Mouse (Mus musculus): Measurements from ENCODE around the gene Fyttd1. TPM values are rescaled to one million over a fixed set of nuclear protein-coding genes. Genes with fewer than 3 reads are reported as not detected.
"Not testable (repeated sequence)": the region's sequence is repeated elsewhere in the genome, so short reads cannot be mapped to it uniquely, and the experiment has no call there.

Gene Fyttd1
- polyA plus RNA-seq, 1 experiment from 2014 or later: 108 TPM

DNA sequence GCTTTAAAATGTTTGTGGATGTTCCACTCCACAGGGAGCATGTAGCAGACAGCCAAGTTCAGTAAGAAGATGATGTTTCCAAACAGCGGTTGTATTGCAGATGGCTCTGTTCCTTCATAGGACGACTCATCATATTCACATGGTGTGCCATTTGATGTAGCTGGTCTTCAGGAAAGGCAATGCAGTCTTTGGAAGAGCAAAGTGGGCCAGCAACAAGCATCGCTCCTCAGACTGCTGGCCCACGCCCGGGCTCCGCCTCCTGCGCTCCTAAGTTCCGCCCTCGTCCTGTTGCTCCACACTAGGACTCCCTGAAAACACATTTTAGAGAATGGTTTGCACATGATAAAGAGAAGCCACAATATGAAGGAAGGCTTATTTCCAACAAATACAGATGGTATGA lies 49.3 kb downstream of the Fyttd1 start:
- H3K4me3 ChIP-seq; H3K27me3 ChIP-seq; H3K9me3 ChIP-seq; H3K4me1 ChIP-seq; H3K9ac ChIP-seq; H3K27ac ChIP-seq; ATAC-seq (ENCODE audit: insufficient number of reproducible peaks, insufficient read depth, low FRiP score, low TSS enrichment, low read depth); H3K4me2 ChIP-seq: not testable (repeated sequence)
- 90% methylated on average over 9 of the region's 9 CpGs for WGBS
- H3K36me3 ChIP-seq: peaks cover 29% of the 10 kb centered on the region

DNA sequence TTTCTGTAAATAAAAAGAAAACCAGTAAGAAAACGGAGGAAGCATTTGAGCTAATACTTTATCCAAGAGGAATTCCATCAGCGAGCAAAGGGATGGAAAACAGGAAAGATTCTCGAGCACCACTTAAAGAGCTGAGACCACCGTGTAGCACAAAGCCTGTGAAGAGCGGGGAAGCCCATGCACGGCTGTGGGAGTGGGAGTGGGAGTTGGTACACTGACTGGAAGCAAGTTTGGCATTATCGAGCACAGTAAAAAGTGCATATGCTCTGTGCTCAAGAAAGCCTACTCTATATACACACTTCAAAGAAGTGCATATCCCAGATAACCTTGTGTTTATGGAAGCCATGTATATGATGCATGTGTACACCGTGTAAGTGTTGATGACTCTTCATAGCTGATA lies 49.7 kb downstream of the Fyttd1 start:
- no peak for ATAC-seq (ENCODE audit: insufficient number of reproducible peaks, insufficient read depth, low FRiP score, low TSS enrichment, low read depth)
- Histone ChIP-seq H3K9ac (no peak overlapping the region), H3K27me3 (no peaks in the 10 kb centered on the region), H3K4me2 (no peak overlapping the region), H3K9me3 (no peaks in the 10 kb centered on the region), H3K27ac (no peak overlapping the region), H3K4me3 (no peak overlapping the region), H3K36me3 (peaks cover 25% of the 10 kb centered on the region), H3K4me1 (no peaks in the 10 kb centered on the region)
- WGBS: 89% methylated on average over 8 of the region's 8 CpGs

DNA sequence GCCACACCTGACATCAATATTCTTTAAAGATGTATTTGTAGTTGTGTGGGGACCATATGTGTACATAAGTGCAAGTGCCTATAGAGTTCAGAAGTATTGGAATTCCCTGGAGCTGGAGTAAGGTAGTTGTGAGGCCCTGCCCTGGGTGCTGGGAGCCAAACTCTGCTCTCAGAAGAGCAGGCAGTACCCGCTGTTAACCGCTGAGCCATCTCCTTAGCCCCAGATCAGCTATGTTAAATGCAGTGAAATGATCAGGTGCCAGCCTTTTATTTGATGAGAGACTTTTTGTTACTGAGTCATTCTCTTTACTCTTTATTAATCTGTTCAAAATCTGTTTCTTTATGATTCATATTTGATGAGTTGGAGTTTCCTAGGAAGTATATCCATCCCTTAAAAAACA lies 52.6 kb downstream of the Fyttd1 start:
- Histone ChIP-seq H3K4me3 (no peak overlapping the region), H3K27ac (no peak overlapping the region), H3K36me3 (peaks cover 8% of the 10 kb centered on the region), H3K9me3 (no peaks in the 10 kb centered on the region), H3K4me2 (no peak overlapping the region), H3K27me3 (no peaks in the 10 kb centered on the region), H3K4me1 (0 out of 2 replicates have a peak, but pooled peaks cover 4% of the 10 kb centered on the region), H3K9ac (no peak overlapping the region)
- WGBS: 27% methylated on average over 2 of the region's 2 CpGs
- ATAC-seq (ENCODE audit: insufficient number of reproducible peaks, insufficient read depth, low FRiP score, low TSS enrichment, low read depth): no peak

DNA sequence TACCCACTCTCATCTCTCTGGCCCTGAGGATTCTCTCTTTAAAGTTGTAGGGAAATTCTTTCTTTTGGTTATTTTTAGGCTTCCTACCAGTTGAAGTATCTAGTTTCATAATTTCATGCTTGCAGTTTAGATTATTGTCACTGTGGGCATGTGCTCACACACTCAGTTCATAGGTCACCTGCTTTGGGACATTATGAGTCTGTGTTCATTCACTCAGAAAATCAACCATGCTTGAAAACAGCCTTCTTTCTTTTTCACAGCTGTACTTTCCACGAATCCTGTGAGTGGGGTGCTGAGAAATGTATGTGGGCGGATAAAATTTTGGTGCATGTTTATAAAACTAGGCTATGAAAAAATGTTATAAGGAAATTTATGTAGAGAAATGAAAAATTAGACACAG lies 57.2 kb downstream of the Fyttd1 start:
- WGBS: 44% methylated on average over 2 of the region's 2 CpGs
- no peak for ATAC-seq (ENCODE audit: insufficient number of reproducible peaks, insufficient read depth, low FRiP score, low TSS enrichment, low read depth)
- Histone ChIP-seq H3K36me3 (no peaks in the 10 kb centered on the region), H3K9me3 (no peaks in the 10 kb centered on the region), H3K27me3 (no peaks in the 10 kb centered on the region), H3K27ac (no peak overlapping the region), H3K9ac (no peak overlapping the region), H3K4me3 (no peak overlapping the region), H3K4me1 (peaks cover 16% of the 10 kb centered on the region), H3K4me2 (no peak overlapping the region)

DNA sequence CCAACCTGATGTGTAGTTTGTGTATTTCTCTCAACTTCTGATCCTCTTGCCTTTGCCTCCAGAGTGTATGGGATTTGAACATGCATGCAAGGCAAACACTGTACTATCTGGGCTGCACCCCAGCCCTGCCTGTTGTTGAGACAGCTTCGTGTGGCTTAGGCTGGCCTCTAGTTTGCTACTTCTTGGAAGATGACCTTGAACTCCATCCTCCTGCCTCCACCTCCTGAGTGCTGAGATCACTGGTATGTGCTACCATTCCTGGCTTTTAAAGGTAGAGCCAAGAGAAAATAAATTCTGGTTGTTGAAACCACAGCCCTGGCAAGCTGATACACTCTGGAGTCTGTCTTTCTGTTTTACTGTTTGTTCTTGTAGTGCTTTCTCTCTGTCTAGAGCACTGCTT lies 57.8 kb downstream of the Fyttd1 start:
- Histone ChIP-seq H3K4me3 (no peak overlapping the region), H3K36me3 (no peaks in the 10 kb centered on the region), H3K4me2 (no peak overlapping the region), H3K27ac (peak overlapping the region; percentile 11; the same call in 1 of the 2 replicates), H3K9ac (no peak overlapping the region), H3K4me1 (peaks cover 16% of the 10 kb centered on the region), H3K27me3 (no peaks in the 10 kb centered on the region), H3K9me3 (no peaks in the 10 kb centered on the region)
- ATAC-seq (ENCODE audit: insufficient number of reproducible peaks, insufficient read depth, low FRiP score, low TSS enrichment, low read depth): no peak
- WGBS: 78% methylated on average over 1 of the region's 1 CpGs

DNA sequence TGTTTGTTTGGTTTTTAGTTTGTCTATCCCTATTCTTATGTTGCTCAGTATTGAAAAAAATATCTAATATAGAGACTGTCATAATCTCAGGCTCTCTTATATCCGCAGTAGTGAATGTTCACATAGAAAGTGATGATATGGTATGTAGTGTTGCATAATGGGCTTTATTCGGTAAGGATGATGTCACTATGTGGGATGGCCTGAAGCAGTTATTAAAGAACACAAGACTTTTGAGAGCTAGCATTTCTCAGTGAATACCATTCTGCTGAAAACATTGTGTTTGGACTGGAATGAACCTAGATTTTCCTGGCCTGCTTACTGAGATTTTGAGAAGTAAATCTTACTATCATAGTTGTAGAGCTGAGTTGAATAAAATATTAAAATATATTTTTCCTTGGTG lies 60.1 kb downstream of the Fyttd1 start:
- ATAC-seq (ENCODE audit: insufficient number of reproducible peaks, insufficient read depth, low FRiP score, low TSS enrichment, low read depth): no peak
- Histone ChIP-seq H3K27me3 (no peaks in the 10 kb centered on the region), H3K9me3 (no peaks in the 10 kb centered on the region), H3K4me3 (no peak overlapping the region), H3K36me3 (no peaks in the 10 kb centered on the region), H3K27ac (no peak overlapping the region), H3K9ac (no peak overlapping the region), H3K4me2 (no peak overlapping the region), H3K4me1 (peaks cover 16% of the 10 kb centered on the region)
- 64% methylated on average over 2 of the region's 2 CpGs for WGBS

DNA sequence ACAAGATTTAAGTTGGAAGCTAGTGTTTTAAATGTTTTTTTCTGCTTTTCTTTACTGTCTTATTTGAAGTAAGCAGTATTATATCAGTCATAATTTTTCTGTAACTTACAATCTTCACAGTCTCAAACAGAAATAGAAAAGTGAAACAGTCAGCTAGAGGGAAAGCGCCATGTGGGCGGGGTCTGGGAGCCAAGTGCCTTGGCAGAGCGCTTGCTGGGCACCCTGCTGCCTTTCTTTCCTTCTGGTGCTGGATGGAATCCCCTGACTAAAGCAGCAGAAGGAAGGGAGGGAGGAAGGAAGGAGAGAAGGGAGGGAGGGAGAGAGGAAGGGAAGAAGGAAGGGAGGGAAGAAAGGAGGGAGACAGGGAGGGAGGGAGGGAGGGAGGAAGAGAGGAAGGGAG lies 62.0 kb downstream of the Fyttd1 start:
- not testable (repeated sequence) for H3K36me3 ChIP-seq; ATAC-seq (ENCODE audit: insufficient number of reproducible peaks, insufficient read depth, low FRiP score, low TSS enrichment, low read depth); H3K9ac ChIP-seq; H3K27ac ChIP-seq; H3K4me2 ChIP-seq; H3K9me3 ChIP-seq; H3K27me3 ChIP-seq; H3K4me3 ChIP-seq
- WGBS: 37% methylated on average over 3 of the region's 3 CpGs
- H3K4me1 ChIP-seq: peaks cover 15% of the 10 kb centered on the region

DNA sequence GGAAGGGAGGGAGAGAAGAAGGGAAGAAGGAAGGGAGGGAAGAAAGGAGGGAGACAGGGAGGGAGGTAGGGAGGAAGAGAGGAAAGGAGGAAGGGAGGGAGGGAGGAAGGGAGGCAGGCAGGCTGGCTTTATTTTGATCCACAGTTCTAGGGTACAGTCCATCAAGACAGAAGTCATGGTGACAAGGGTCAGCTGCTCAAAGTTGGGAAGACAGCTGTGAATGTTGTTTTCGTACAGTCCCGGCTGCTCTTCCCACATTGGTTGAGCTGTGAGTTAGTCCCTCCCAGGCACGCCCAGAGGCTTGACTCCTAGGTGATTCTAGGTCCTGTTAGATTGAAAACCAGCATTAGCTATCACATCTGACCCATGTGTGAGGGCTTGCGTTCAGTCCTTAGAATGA lies 62.4 kb downstream of the Fyttd1 start:
- WGBS: 89% methylated on average over 4 of the region's 4 CpGs

DNA sequence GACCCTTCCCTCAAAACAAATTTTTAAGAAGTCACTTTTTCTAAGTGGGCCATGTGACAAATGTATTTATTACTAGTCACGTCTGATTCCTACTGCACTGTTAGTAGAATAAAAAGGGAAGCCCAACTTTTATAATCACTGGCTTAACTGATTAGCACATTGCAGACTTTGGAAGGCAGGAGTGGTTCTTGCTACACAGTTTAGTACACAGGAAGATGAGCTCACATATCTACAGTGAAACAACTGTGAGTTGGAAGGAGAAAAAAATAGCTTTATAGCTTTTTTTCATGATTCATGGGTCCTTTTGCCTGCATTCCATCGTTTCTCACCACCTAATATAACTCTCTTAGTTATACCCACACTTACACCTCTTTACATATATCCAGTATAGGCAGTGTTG lies 63.9 kb downstream of the Fyttd1 start:
- 88% methylated on average over 2 of the region's 2 CpGs for WGBS
- not testable (repeated sequence) for H3K9me3 ChIP-seq; ATAC-seq (ENCODE audit: insufficient number of reproducible peaks, insufficient read depth, low FRiP score, low TSS enrichment, low read depth); H3K9ac ChIP-seq; H3K36me3 ChIP-seq; H3K4me1 ChIP-seq; H3K4me2 ChIP-seq; H3K4me3 ChIP-seq; H3K27ac ChIP-seq; H3K27me3 ChIP-seq

More for the DNA sequence above, 62.4 kb downstream of the Fyttd1 start:
- ATAC-seq (ENCODE audit: insufficient number of reproducible peaks, insufficient read depth, low FRiP score, low TSS enrichment, low read depth); H3K36me3 ChIP-seq; H3K4me2 ChIP-seq; H3K27ac ChIP-seq; H3K9me3 ChIP-seq; H3K9ac ChIP-seq; H3K27me3 ChIP-seq; H3K4me3 ChIP-seq: not testable (repeated sequence)
- peaks cover 12% of the 10 kb centered on the region for H3K4me1 ChIP-seq

DNA sequence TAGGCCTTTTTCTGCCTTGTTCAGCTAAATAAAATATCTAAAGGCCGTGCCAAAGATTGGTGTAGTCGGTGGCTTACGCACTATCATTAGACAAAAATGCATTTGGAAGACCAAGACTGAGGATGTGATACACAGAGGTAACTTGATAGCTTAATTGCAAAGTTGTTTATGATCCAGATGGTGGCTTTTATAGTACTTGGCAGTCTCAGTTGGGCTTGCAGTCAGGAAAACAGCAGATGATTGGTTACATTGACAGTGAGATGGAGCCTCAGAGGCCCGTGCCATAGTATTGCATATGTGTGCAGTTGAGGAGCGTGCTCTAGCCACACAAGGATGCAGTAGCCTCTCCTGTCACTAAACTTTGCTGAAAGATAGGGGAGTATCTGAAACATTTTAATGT lies 65.4 kb downstream of the Fyttd1 start:
- Histone ChIP-seq H3K9ac (no peak overlapping the region), H3K4me3 (no peak overlapping the region), H3K4me2 (no peak overlapping the region), H3K27ac (no peak overlapping the region), H3K4me1 (no peaks in the 10 kb centered on the region; the same call in 1 of the 2 replicates), H3K36me3 (no peaks in the 10 kb centered on the region), H3K9me3 (no peaks in the 10 kb centered on the region), H3K27me3 (no peaks in the 10 kb centered on the region)
- WGBS: 45% methylated on average over 5 of the region's 5 CpGs
- ATAC-seq (ENCODE audit: insufficient number of reproducible peaks, insufficient read depth, low FRiP score, low TSS enrichment, low read depth): peak; percentile 59; the same call in 1 of the 2 replicates

DNA sequence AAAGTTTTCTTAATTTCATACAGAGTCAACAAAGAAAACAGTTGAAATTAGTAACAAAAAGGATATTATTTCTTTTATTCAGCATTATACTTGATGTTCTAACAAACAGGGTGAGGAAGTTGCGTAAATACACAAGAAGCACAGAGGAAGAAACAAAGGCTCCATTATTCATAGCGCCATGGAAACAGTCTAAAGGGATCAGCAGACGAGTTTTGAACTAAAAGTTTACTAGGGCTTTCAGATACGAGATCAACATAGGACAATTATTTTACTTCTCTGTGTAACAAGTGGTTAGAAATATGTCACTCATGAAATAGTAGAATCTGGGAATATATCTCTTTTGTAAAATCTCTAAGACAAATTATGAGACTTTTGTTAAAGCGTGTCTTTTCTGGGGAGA lies 68.1 kb downstream of the Fyttd1 start:
- WGBS: 64% methylated on average over 5 of the region's 5 CpGs
- no peak overlapping the region for H3K4me2 ChIP-seq
- no peak overlapping the region for H3K9ac ChIP-seq
- H3K9me3 ChIP-seq: no peaks in the 10 kb centered on the region
- ATAC-seq (ENCODE audit: insufficient number of reproducible peaks, insufficient read depth, low FRiP score, low TSS enrichment, low read depth): no peak
- H3K36me3 ChIP-seq: no peaks in the 10 kb centered on the region
- no peaks in the 10 kb centered on the region for H3K27me3 ChIP-seq
- H3K4me1 ChIP-seq: peaks cover 7% of the 10 kb centered on the region
- no peak overlapping the region for H3K27ac ChIP-seq
- no peak overlapping the region for H3K4me3 ChIP-seq

DNA sequence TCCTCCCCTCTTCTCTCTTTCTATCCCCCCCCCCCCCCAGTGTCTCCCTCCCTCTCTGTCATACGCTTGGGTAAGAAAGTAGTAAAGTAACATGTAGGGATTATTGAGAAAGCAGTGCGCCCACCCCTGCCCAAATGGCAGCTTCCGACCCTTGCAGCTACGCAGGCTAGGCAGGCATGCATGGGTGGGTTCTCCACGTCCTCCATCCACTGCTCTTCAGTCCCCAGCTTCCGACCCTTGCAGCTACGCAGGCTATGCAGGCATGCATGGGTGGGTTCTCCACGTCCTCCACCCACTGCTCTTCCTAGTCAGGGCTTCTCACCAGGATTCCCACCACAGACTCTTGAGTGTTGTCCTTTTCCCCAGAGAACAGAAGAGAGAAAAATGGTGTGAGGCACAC lies 70.7 kb downstream of the Fyttd1 start:
- H3K36me3 ChIP-seq: peaks cover 8% of the 10 kb centered on the region
- no peak for ATAC-seq (ENCODE audit: insufficient number of reproducible peaks, insufficient read depth, low FRiP score, low TSS enrichment, low read depth)
- WGBS: 82% methylated on average over 8 of the region's 8 CpGs
- H3K4me3 ChIP-seq: no peak overlapping the region
- no peak overlapping the region for H3K9ac ChIP-seq
- no peak overlapping the region for H3K4me2 ChIP-seq
- H3K4me1 ChIP-seq: peaks cover 7% of the 10 kb centered on the region
- no peaks in the 10 kb centered on the region for H3K9me3 ChIP-seq
- H3K27me3 ChIP-seq: no peaks in the 10 kb centered on the region
- H3K27ac ChIP-seq: no peak overlapping the region

DNA sequence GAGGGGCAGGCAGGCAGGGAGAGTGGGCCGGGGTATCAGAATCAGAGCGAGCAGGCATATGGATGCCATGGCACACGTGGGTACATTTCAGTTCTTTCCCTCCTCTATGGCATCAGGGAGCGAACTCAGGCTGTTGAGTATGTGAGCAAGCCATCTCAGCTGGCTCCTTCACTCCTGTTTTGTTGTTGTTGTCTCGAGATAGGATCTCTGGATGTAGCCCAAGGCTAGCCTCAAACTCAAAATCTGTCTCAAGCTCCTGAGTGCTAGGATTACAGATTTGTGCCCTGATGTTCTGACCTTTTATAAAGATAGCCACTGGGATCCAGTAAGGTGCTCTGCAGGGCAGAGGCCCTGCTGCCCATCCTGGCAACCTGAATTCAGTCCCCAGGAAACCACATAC lies 71.4 kb downstream of the Fyttd1 start:
- H3K27me3 ChIP-seq: no peaks in the 10 kb centered on the region
- H3K27ac ChIP-seq: no peak overlapping the region
- no peak overlapping the region for H3K4me2 ChIP-seq
- no peak overlapping the region for H3K9ac ChIP-seq
- 80% methylated on average over 5 of the region's 5 CpGs for WGBS
- no peak for ATAC-seq (ENCODE audit: insufficient number of reproducible peaks, insufficient read depth, low FRiP score, low TSS enrichment, low read depth)
- no peak overlapping the region for H3K4me3 ChIP-seq
- no peaks in the 10 kb centered on the region for H3K9me3 ChIP-seq
- peaks cover 8% of the 10 kb centered on the region for H3K36me3 ChIP-seq
- H3K4me1 ChIP-seq: peaks cover 7% of the 10 kb centered on the region
